9 mouse cellular contexts compared by ENCODE assay signal in genomic region chr7:49758934-49759571, GRCm38 (mm10). TPM values are rescaled to one million over a fixed set of nuclear protein-coding genes. Genes with fewer than 3 reads are reported as not detected.
DNase-seq lines count a peak whose midpoint lies in the region; ATAC-seq lines count a peak whose summit lies in the region.
"Had no signal": no experiment of that assay in that cellular context is flagged by ENCODE, and none has a peak within 500 bp of the region (broad histone marks: within the 10 kb centered on the region; RNA-seq: fewer than 3 reads in every experiment).

Gene Htatip2 (plus strand): TSS chr7:49759115.

- no peak within 1 kb of the TSS for H3K27ac ChIP-seq in intestine, embryonic 14.5 days (ENCODE audit: low read depth)
- H3K27ac ChIP-seq in limb, embryonic 15.5 days: no peak within 1 kb of the TSS
- H3K27ac ChIP-seq in midbrain, embryonic 15.5 days: no peak within 1 kb of the TSS
- no peak within 1 kb of the TSS for H3K27ac ChIP-seq in stomach, embryonic 16.5 days (ENCODE audit: low read length)

- no peak for DNase-seq in frontal cortex, postnatal 14 days (ENCODE audit: low spot score in 2 of 2)
- DNase-seq in embryo, embryonic 10 days (ENCODE audit: low spot score): peak; percentile 52
- DNase-seq in gonadal fat pad, adult 2 months (ENCODE audit: low read depth): no peak
- DNase-seq in intestine, embryonic 14.5 days (ENCODE audit: low spot score): peak; percentile 72

- H3K9ac ChIP-seq in intestine, embryonic 14.5 days (ENCODE audit: low read length): peak within 1 kb of the TSS; percentile 46
- H3K9ac ChIP-seq in limb, embryonic 15.5 days: peak within 1 kb of the TSS; percentile 39
- peak within 1 kb of the TSS; percentile 33; the same call in 1 of the 2 replicates for H3K9ac ChIP-seq in midbrain, embryonic 15.5 days
- H3K9ac ChIP-seq in stomach, embryonic 16.5 days (ENCODE audit: low read length): peak within 1 kb of the TSS; percentile 79

- H3K4me1 ChIP-seq in intestine, embryonic 14.5 days (replicated peaks; ENCODE audit: control insufficient read depth, insufficient read depth, low read length): no peaks in the 10 kb centered on the region
- peaks cover 8% of the 10 kb centered on the region for H3K4me1 ChIP-seq in limb, embryonic 15.5 days
- H3K4me1 ChIP-seq in midbrain, embryonic 15.5 days: peaks cover 10% of the 10 kb centered on the region
- H3K4me1 ChIP-seq in stomach, embryonic 16.5 days (ENCODE audit: control insufficient read depth, insufficient read depth, low read length): no peaks in the 10 kb centered on the region

- H3K9me3 ChIP-seq in intestine, embryonic 14.5 days (ENCODE audit: control insufficient read depth, low read length): 0 out of 2 replicates have a peak, but pooled peaks cover 3% of the 10 kb centered on the region
- no peaks in the 10 kb centered on the region for H3K9me3 ChIP-seq in limb, embryonic 15.5 days
- no peaks in the 10 kb centered on the region for H3K9me3 ChIP-seq in midbrain, embryonic 15.5 days
- H3K9me3 ChIP-seq in stomach, embryonic 16.5 days (replicated peaks; ENCODE audit: control insufficient read depth, low read length): no peaks in the 10 kb centered on the region

- no peaks in the 10 kb centered on the region for H3K36me3 ChIP-seq in intestine, embryonic 14.5 days (ENCODE audit: control insufficient read depth, insufficient read depth, low read length)
- no peaks in the 10 kb centered on the region for H3K36me3 ChIP-seq in limb, embryonic 15.5 days
- no peaks in the 10 kb centered on the region for H3K36me3 ChIP-seq in midbrain, embryonic 15.5 days (replicated peaks)
- H3K36me3 ChIP-seq in stomach, embryonic 16.5 days (ENCODE audit: control insufficient read depth, insufficient read depth, low read length): no peaks in the 10 kb centered on the region

- ATAC-seq in frontal cortex, adult (ENCODE audit: low TSS enrichment): peak; percentile 51
- ATAC-seq in intestine, embryonic 14.5 days (replicated peaks; ENCODE audit: low FRiP score, low TSS enrichment, low read depth): peak; percentile 74
- peak; percentile 61 for ATAC-seq in limb, embryonic 15.5 days (ENCODE audit: insufficient number of reproducible peaks, low FRiP score, low TSS enrichment, low read depth)
- peak; percentile 67 for ATAC-seq in midbrain, embryonic 15.5 days (replicated peaks)
- peak; percentile 81 for ATAC-seq in stomach, embryonic 16.5 days (ENCODE audit: insufficient read depth, low FRiP score)

- peak within 1 kb of the TSS; percentile 57 for H3K4me3 ChIP-seq in intestine, embryonic 14.5 days (ENCODE audit: low read depth, low read length)
- H3K4me3 ChIP-seq in limb, embryonic 15.5 days: peak within 1 kb of the TSS; percentile 55
- H3K4me3 ChIP-seq in midbrain, embryonic 15.5 days: peak within 1 kb of the TSS; percentile 47
- H3K4me3 ChIP-seq in stomach, embryonic 16.5 days (replicated peaks; ENCODE audit: low read length): peak within 1 kb of the TSS; percentile 65
- H3K4me3 ChIP-seq: myocyte had no signal

- 3% methylated on average over 39 of the region's 42 CpGs for WGBS in intestine, embryonic 14.5 days
- 3% methylated on average over 38 of the region's 42 CpGs for WGBS in limb, embryonic 15.5 days
- 3% methylated on average over 41 of the region's 42 CpGs for WGBS in midbrain, embryonic 15.5 days
- WGBS in stomach, embryonic 16.5 days: 2% methylated on average over 35 of the region's 42 CpGs

- H3K27me3 ChIP-seq in intestine, embryonic 14.5 days (replicated peaks; ENCODE audit: control insufficient read depth, insufficient read depth, low read length): no peaks in the 10 kb centered on the region
- H3K27me3 ChIP-seq in limb, embryonic 15.5 days: peaks cover 15% of the 10 kb centered on the region
- peaks cover 31% of the 10 kb centered on the region for H3K27me3 ChIP-seq in midbrain, embryonic 15.5 days (replicated peaks)
- no peaks in the 10 kb centered on the region for H3K27me3 ChIP-seq in stomach, embryonic 16.5 days (ENCODE audit: control insufficient read depth, insufficient read depth, low read length)

- peak within 1 kb of the TSS; percentile 81 for H3K4me2 ChIP-seq in intestine, embryonic 14.5 days (ENCODE audit: low read length)
- H3K4me2 ChIP-seq in limb, embryonic 15.5 days: peak within 1 kb of the TSS; percentile 89
- H3K4me2 ChIP-seq in midbrain, embryonic 15.5 days: peak within 1 kb of the TSS; percentile 85
- H3K4me2 ChIP-seq in stomach, embryonic 16.5 days (ENCODE audit: low read depth, low read length): peak within 1 kb of the TSS; percentile 83

RNA-seq across cellular contexts. Expression of gene Htatip2, which starts in this region (rescaled TPM):
- 9.1 and 12.8 TPM in 2 replicates for polyA plus RNA-seq in gonadal fat pad, adult 2 months (2012; rRNA removed)
- polyA plus RNA-seq in intestine, embryonic 14.5 days (2014; fragmentation: Nextera tagmentation; extraction: Ambion mirVana): 13.1 and 14.0 TPM in 2 replicates
- polyA plus RNA-seq in limb, embryonic 15.5 days (2015; fragmentation: Nextera tagmentation; extraction: Ambion mirVana): 17.0 and 18.0 TPM in 2 replicates
- polyA plus RNA-seq in midbrain, embryonic 15.5 days (2015; fragmentation: Nextera tagmentation; extraction: Ambion mirVana): 3.0 and 3.5 TPM in 2 replicates
- polyA plus RNA-seq in stomach, embryonic 16.5 days (2015; fragmentation: Nextera tagmentation; extraction: Ambion mirVana): 24.8 and 25.3 TPM in 2 replicates

Comparison
In these comparisons a context has a peak if more than half of its experiments do, and no peak if none do; other contexts are left out.
1. DNase-seq: peak in embryo, embryonic 10 days (single experiment) and intestine, embryonic 14.5 days (single experiment); none in frontal cortex, postnatal 14 days (0 of 2) and gonadal fat pad, adult 2 months (single experiment).
2. Peak in every context shown above with its lines, with median percentiles within 50 percentile points of each other: ATAC-seq, H3K4me2 ChIP-seq, H3K4me3 ChIP-seq and H3K9ac ChIP-seq.